Mouse (Mus musculus): Measurements from ENCODE around the gene Gm28168.
"Not testable (repeated sequence)": the region's sequence is repeated elsewhere in the genome, so short reads cannot be mapped to it uniquely, and the experiment has no call there.

Gene Gm28168

GRCm38 (mm10) chr1:117927715-117928114 lies at the start of gene Gm28168:
Gene Gm28168, plus strand, starts transcription at chr1:117928015.
- not testable (repeated sequence) for DNase-seq (ENCODE audit: low spot score)

GRCm38 (mm10) chr1:117965639-117966038 lies 37.8 kb downstream of the Gm28168 start, which contains the start of gene Gm7145:
Gene Gm7145, plus strand, starts transcription at chr1:117965939.
- no peak for DNase-seq (ENCODE audit: low spot score)

Measured in ovary, postnatal 14 days (tissue).